Mouse (Mus musculus) megakaryocyte, embryonic 14.5 days (primary cell): Measurements from ENCODE around the gene Tmigd3.

Source experiments
- FLI1 ChIP-seq: IDR thresholded peaks from 2 replicates; pipeline ENCODE4 v1.6.1; 2012; ENCODE audit warnings: low read length, inconsistent platforms, mixed read lengths
- GATA1 ChIP-seq: IDR thresholded peaks from 3 replicates; pipeline ENCODE4 v1.6.1; 2012; ENCODE audit warnings: mixed read lengths, low read length, inconsistent platforms, borderline replicate concordance

DNA sequence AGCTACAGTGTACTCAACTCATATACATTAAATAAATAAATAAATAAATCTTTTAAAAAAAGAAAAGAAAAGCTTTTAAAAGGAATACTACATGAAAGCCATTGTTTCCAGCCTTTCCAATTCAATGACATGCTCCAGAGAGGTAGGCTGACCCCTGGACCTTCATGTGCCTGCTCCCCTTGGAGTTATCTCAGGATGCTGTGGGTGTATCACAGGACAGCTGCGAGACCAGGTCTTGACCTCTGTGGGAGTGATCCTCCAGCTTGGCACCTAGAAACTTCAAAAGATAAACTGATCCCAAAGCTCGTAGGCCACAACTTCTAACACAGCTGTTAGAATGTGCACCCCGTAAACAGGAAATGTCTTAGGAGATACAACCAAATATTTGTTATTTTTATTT is 32.0 kb upstream of the Tmigd3 start:
- TF ChIP-seq GATA1 = no peak
- TF ChIP-seq FLI1 = no peak
